Mouse (Mus musculus) cerebellum, adult 2 months (tissue): ENCODE measurements at regions not wholly inside any gene's neighbourhood (a gene's known extent, or its start where the extent isn't known, plus 50 kb on each side); places are given as distances from the start of the nearest gene placed in this dataset.

Source experiments
- CTCF ChIP-seq: fragments of 200-500 bp; IDR thresholded peaks from 2 replicates; pipeline ENCODE4 v1.5.1; 2011; ENCODE audit warnings: low read depth, mild to moderate bottlenecking, control low read depth, low read length, moderate library complexity, borderline replicate concordance; ENCODE audit not compliant: insufficient read depth
- POLR2A ChIP-seq: fragments of 200-500 bp; IDR thresholded peaks from 2 replicates; pipeline ENCODE4 v1.6.1; 2011; ENCODE audit warnings: low read length, control low read depth, borderline replicate concordance; ENCODE audit not compliant: insufficient read depth

GRCm38 (mm10) chr2:173431841-173432240 is 90.5 kb upstream of the 1700021F07Rik start:
- TF ChIP-seq CTCF (no peak), POLR2A (no peak)
